Mouse (Mus musculus) fat pad, adult 2 months (tissue): ENCODE data around the gene Lsg1.

Experiments
- DNase-seq: peaks from one replicate; pipeline ENCODE4 v3.0.0-alpha.2; 2011; ENCODE audit warnings: low read depth, low spot score; ENCODE audit errors: extremely low read depth

Lsg1 gene

GRCm38 (mm10) chr16:30522253-30522940 is 65.0 kb downstream of the Lsg1 start:
- DNase-seq: no peak

- no peak for DNase-seq
Observed at GRCm38 (mm10) chr16:30521147-30521546, 66.2 kb downstream of the Lsg1 start.

- DNase-seq: no peak
Observed at GRCm38 (mm10) chr16:30520361-30520823, 67.0 kb downstream of the Lsg1 start.

GRCm38 (mm10) chr16:30518635-30519034 is 68.8 kb downstream of the Lsg1 start:
- no peak for DNase-seq

GRCm38 (mm10) chr16:30517666-30518283 is 69.6 kb downstream of the Lsg1 start:
- no peak for DNase-seq

- DNase-seq: no peak
Observed at GRCm38 (mm10) chr16:30516993-30517392, 70.4 kb downstream of the Lsg1 start.

GRCm38 (mm10) chr16:30515418-30515817 is 72.0 kb downstream of the Lsg1 start:
- no peak for DNase-seq

GRCm38 (mm10) chr16:30513050-30514024 is 74.1 kb downstream of the Lsg1 start:
- DNase-seq: no peak

- peak; percentile 90 for DNase-seq
Observed at GRCm38 (mm10) chr16:30512375-30513049, 74.9 kb downstream of the Lsg1 start.

GRCm38 (mm10) chr16:30511563-30512340 is 75.6 kb downstream of the Lsg1 start:
- DNase-seq: no peak

- no peak for DNase-seq
Observed at GRCm38 (mm10) chr16:30510504-30511451, 76.6 kb downstream of the Lsg1 start.
